Mouse (Mus musculus): ENCODE measurements around the gene Bcdin3d. TPM values are rescaled to one million over a fixed set of nuclear protein-coding genes. Genes with fewer than 3 reads are reported as not detected.

Gene Bcdin3d
- total and polyA plus RNA-seq, 3 experiments: 7.8 to 31.3 (median 13.7) TPM

DNA sequence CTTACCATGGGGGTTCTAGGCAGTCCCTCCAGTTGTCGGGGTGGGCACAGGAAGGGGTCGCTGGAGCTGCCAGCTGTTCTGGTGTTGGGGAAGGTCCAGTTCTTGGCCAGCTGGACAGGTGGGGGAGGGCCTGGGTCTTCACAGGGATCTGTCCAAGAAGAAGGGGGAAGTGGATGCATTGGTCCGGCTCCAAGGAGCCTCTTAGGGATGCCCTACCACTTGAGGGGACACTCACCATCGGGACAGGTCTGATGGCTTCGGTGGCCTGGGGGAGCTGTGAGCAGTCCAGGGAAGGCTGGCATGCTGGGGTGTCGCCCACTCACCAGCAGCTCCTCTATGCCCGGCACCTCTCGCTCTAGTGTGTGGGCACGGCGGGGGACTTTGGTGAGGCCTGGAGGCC lies 51.4 kb downstream of the Bcdin3d start:
- no peaks in the 10 kb centered on the region for H3K27me3 ChIP-seq (ENCODE audit: control insufficient read depth in 1 of 2, insufficient read depth in 2 of 2, low read length in 2 of 2)
- TF ChIP-seq POLR2AphosphoS2 (IDR thresholded peaks at IDR 0.05; ENCODE audit: low read length) (no peak), KAT2A (conservative IDR thresholded peaks at IDR 0.05; ENCODE audit: low read depth, low read length) (no peak), RCOR1 (IDR thresholded peaks at IDR 0.05; ENCODE audit: low read depth, low read length) (no peak), USF1 (IDR thresholded peaks at IDR 0.05; ENCODE audit: low read depth, low read length) (no peak), EP300 (IDR thresholded peaks at IDR 0.05; ENCODE audit: low read depth in 1 of 2, low read length in 2 of 2) (no peak), ZC3H11A (IDR thresholded peaks at IDR 0.05; ENCODE audit: low read depth, low read length) (no peak)
- no peak overlapping the region for H3K9ac ChIP-seq (ENCODE audit: control insufficient read depth, low read depth, low read length, poor library complexity, severe bottlenecking)
- no peaks in the 10 kb centered on the region for H3K36me3 ChIP-seq (ENCODE audit: control insufficient read depth in 1 of 2, insufficient read depth in 2 of 2, low read length in 2 of 2)
- no peaks in the 10 kb centered on the region for H3K79me2 ChIP-seq (ENCODE audit: control insufficient read depth, insufficient read depth, low read length, poor library complexity)
- peaks cover 0 to 3% of the 10 kb centered on the region in 2 experiments; a peak in 1 of 4 replicates for H3K4me1 ChIP-seq (ENCODE audit: control insufficient read depth in 1 of 2, insufficient read depth in 2 of 2, low read length in 2 of 2)
- DNase-seq (ENCODE audit: low read depth, low spot score): no peak
- no peak overlapping the region for H3K27ac ChIP-seq (ENCODE audit: control insufficient read depth, low read depth, low read length)
- no peaks in the 10 kb centered on the region for H3K9me3 ChIP-seq (replicated peaks; ENCODE audit: insufficient read depth, low read length)
- no peak overlapping the region for H3K4me3 ChIP-seq (ENCODE audit: control insufficient read depth in 1 of 2, insufficient read depth in 1 of 2, low read depth in 2 of 2, low read length in 2 of 2)

DNA sequence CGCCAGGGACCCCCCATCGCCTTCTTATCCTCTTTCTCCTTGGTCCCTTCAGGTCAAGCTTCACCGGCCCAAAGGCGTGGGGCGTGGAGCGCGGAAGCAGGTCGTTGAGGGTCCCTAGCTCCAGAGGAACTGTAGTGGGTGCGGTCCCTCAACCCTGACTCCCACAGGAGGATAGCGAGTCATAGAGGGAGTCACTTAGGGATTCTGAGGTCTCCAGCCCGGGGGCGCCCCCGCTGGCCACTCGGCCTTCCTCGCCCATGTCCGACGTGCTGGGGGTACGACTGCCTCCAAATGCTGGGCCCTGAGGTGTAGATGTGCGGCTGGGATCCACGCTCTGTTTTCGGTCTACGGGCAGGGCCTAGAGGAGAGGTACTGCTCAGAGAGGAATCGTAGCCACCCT lies 52.0 kb downstream of the Bcdin3d start:
- no peak for TF ChIP-seq MAFK (IDR thresholded peaks at IDR 0.05; ENCODE audit: borderline replicate concordance, low read depth, low read length)
- no peak for TF ChIP-seq NELFE (IDR thresholded peaks at IDR 0.05; ENCODE audit: low read depth, low read length)
- TF ChIP-seq ETS1 (IDR thresholded peaks at IDR 0.05; ENCODE audit: low read depth, low read length): no peak
- TF ChIP-seq USF2 (IDR thresholded peaks at IDR 0.05; ENCODE audit: borderline replicate concordance in 1 of 2, insufficient read depth in 1 of 2, low read depth in 1 of 2, low read length in 2 of 2): no peak
- TF ChIP-seq GABPA (IDR thresholded peaks at IDR 0.05; ENCODE audit: low read depth, low read length): no peak
- TF ChIP-seq CTCF (IDR thresholded peaks at IDR 0.05 in 2 of 3, conservative IDR thresholded peaks at IDR 0.05 in 1 of 3; ENCODE audit: control insufficient read depth in 1 of 3, insufficient read depth in 1 of 3, low read depth in 2 of 3, low read length in 3 of 3, poor library complexity in 1 of 3, severe bottlenecking in 1 of 3): no peak
- no peak for TF ChIP-seq ZKSCAN1 (IDR thresholded peaks at IDR 0.05; ENCODE audit: low read depth, low read length)
- H3K27ac ChIP-seq (ENCODE audit: control insufficient read depth, low read depth, low read length): no peak overlapping the region
- no peaks in the 10 kb centered on the region for H3K79me2 ChIP-seq (ENCODE audit: control insufficient read depth, insufficient read depth, low read length, poor library complexity)
- no peak for DNase-seq (ENCODE audit: low read depth, low spot score)
- no peaks in the 10 kb centered on the region for H3K27me3 ChIP-seq (ENCODE audit: control insufficient read depth in 1 of 2, insufficient read depth in 2 of 2, low read length in 2 of 2)
- H3K36me3 ChIP-seq (ENCODE audit: control insufficient read depth in 1 of 2, insufficient read depth in 2 of 2, low read length in 2 of 2): no peaks in the 10 kb centered on the region
- no peak overlapping the region for H3K9ac ChIP-seq (ENCODE audit: control insufficient read depth, low read depth, low read length, poor library complexity, severe bottlenecking)
- peaks cover 0 to 5% of the 10 kb centered on the region in 2 experiments; a peak in 2 of 4 replicates for H3K4me1 ChIP-seq (ENCODE audit: control insufficient read depth in 1 of 2, insufficient read depth in 2 of 2, low read length in 2 of 2)
- H3K9me3 ChIP-seq (replicated peaks; ENCODE audit: insufficient read depth, low read length): no peaks in the 10 kb centered on the region
- H3K4me3 ChIP-seq (ENCODE audit: control insufficient read depth in 1 of 2, insufficient read depth in 1 of 2, low read depth in 2 of 2, low read length in 2 of 2): no peak overlapping the region

- TF ChIP-seq ZMIZ1 (IDR thresholded peaks at IDR 0.05; ENCODE audit: low read depth, low read length) (no peak), POLR2A (IDR thresholded peaks at IDR 0.05; ENCODE audit: control insufficient read depth in 1 of 2, insufficient read depth in 1 of 2, low read depth in 1 of 2, low read length in 2 of 2, poor library complexity in 1 of 2) (no peak), RAD21 (IDR thresholded peaks at IDR 0.05; ENCODE audit: low read depth, low read length) (no peak), USF2 (IDR thresholded peaks at IDR 0.05; ENCODE audit: borderline replicate concordance in 1 of 2, insufficient read depth in 1 of 2, low read depth in 1 of 2, low read length in 2 of 2) (no peak), TAL1 (IDR thresholded peaks at IDR 0.05; ENCODE audit: low read length) (no peak), MAFK (IDR thresholded peaks at IDR 0.05; ENCODE audit: borderline replicate concordance, low read depth, low read length) (no peak), NELFE (IDR thresholded peaks at IDR 0.05; ENCODE audit: low read depth, low read length) (no peak), UBTF (IDR thresholded peaks at IDR 0.05; ENCODE audit: borderline replicate concordance, insufficient read depth, low read depth, low read length) (no peak)
- DNase-seq (ENCODE audit: low read depth, low spot score): no peak
Observed at GRCm38 (mm10) chr15:99421676-99422075, 52.9 kb downstream of the Bcdin3d start.

More at GRCm38 (mm10) chr15:99421676-99422075, 52.9 kb downstream of the Bcdin3d start:
- peaks cover 0 to 5% of the 10 kb centered on the region in 2 experiments; a peak in 2 of 4 replicates for H3K4me1 ChIP-seq (ENCODE audit: control insufficient read depth in 1 of 2, insufficient read depth in 2 of 2, low read length in 2 of 2)
- no peaks in the 10 kb centered on the region for H3K79me2 ChIP-seq (ENCODE audit: control insufficient read depth, insufficient read depth, low read length, poor library complexity)
- no peak overlapping the region for H3K27ac ChIP-seq (ENCODE audit: control insufficient read depth, low read depth, low read length)
- H3K27me3 ChIP-seq (ENCODE audit: control insufficient read depth in 1 of 2, insufficient read depth in 2 of 2, low read length in 2 of 2): no peaks in the 10 kb centered on the region
- H3K36me3 ChIP-seq (ENCODE audit: control insufficient read depth in 1 of 2, insufficient read depth in 2 of 2, low read length in 2 of 2): no peaks in the 10 kb centered on the region
- H3K4me3 ChIP-seq (ENCODE audit: control insufficient read depth in 1 of 2, insufficient read depth in 1 of 2, low read depth in 2 of 2, low read length in 2 of 2): no peak overlapping the region
- no peak overlapping the region for H3K9ac ChIP-seq (ENCODE audit: control insufficient read depth, low read depth, low read length, poor library complexity, severe bottlenecking)
- no peaks in the 10 kb centered on the region for H3K9me3 ChIP-seq (replicated peaks; ENCODE audit: insufficient read depth, low read length)
